Comparison of ENCODE assay signal across 11 mouse cellular contexts in genomic region chr7:112055901-112056625, GRCm38 (mm10). TPM values are rescaled to one million over a fixed set of nuclear protein-coding genes. Genes with fewer than 3 reads are reported as not detected.
A peak's percentile ranks its signal among the peaks of the same experiment; 100 is the strongest.
DNase-seq lines count a peak whose midpoint lies in the region; ATAC-seq and TF ChIP-seq lines count a peak whose summit lies in the region.
"Had no signal": no experiment of that assay in that cellular context is flagged by ENCODE, and none has a peak within 500 bp of the region (broad histone marks: within the 10 kb centered on the region; RNA-seq: fewer than 3 reads in every experiment).

No protein-coding gene starts in this region.

- no peak overlapping the region for H3K4me2 ChIP-seq in kidney, postnatal 0 days (ENCODE audit: low read length)
- H3K4me2 ChIP-seq in lung, embryonic 14.5 days: no peak overlapping the region
- H3K4me2 ChIP-seq in heart, embryonic 12.5 days: no peak overlapping the region

- peaks cover 37% of the 10 kb centered on the region for H3K36me3 ChIP-seq in kidney, postnatal 0 days (ENCODE audit: insufficient read depth, low read length)
- H3K36me3 ChIP-seq in lung, embryonic 14.5 days (ENCODE audit: insufficient read depth): peaks cover 51% of the 10 kb centered on the region
- H3K36me3 ChIP-seq in heart, embryonic 12.5 days: peaks cover 27% of the 10 kb centered on the region

- WGBS in kidney, postnatal 0 days: 60% methylated on average over 8 of the region's 8 CpGs
- WGBS in lung, embryonic 14.5 days: 59% methylated on average over 8 of the region's 8 CpGs
- WGBS in heart, embryonic 12.5 days: 78% methylated on average over 8 of the region's 8 CpGs

- H3K27ac ChIP-seq in kidney, postnatal 0 days: 0 out of 2 replicates have a peak overlapping the region, but pooled peaks have one; percentile 34
- no peak overlapping the region for H3K27ac ChIP-seq in lung, embryonic 14.5 days (ENCODE audit: low read depth)
- H3K27ac ChIP-seq in heart, embryonic 12.5 days (ENCODE audit: poor library complexity, severe bottlenecking): no peak overlapping the region
- H3K27ac ChIP-seq: embryonic facial prominence, embryonic 10.5 days; heart, adult 2 months had no signal

- intact Hi-C loops in heart, postnatal 36 days (cut with DNase I): no loop called here

- no peaks in the 10 kb centered on the region for H3K27me3 ChIP-seq in kidney, postnatal 0 days (ENCODE audit: insufficient read depth, low read length)
- H3K27me3 ChIP-seq in lung, embryonic 14.5 days (ENCODE audit: insufficient read depth, low read length): no peaks in the 10 kb centered on the region
- no peaks in the 10 kb centered on the region for H3K27me3 ChIP-seq in heart, embryonic 12.5 days (replicated peaks)

- no peak overlapping the region for H3K4me3 ChIP-seq in kidney, postnatal 0 days (replicated peaks; ENCODE audit: low read depth, low read length)
- H3K4me3 ChIP-seq in lung, embryonic 14.5 days (ENCODE audit: low read depth, low read length): no peak overlapping the region
- no peak overlapping the region for H3K4me3 ChIP-seq in heart, embryonic 12.5 days
- H3K4me3 ChIP-seq: embryonic facial prominence, embryonic 10.5 days; heart, adult 2 months had no signal

- H3K4me1 ChIP-seq in kidney, postnatal 0 days (replicated peaks; ENCODE audit: insufficient read depth, low read length): no peaks in the 10 kb centered on the region
- H3K4me1 ChIP-seq in lung, embryonic 14.5 days (ENCODE audit: insufficient read depth): no peaks in the 10 kb centered on the region
- H3K4me1 ChIP-seq in heart, embryonic 12.5 days (replicated peaks): peaks cover 4% of the 10 kb centered on the region
- H3K4me1 ChIP-seq: embryonic facial prominence, embryonic 10.5 days had no signal

- peak; percentile 71; the same call in 1 of the 2 replicates for ATAC-seq in kidney, postnatal 0 days (replicated peaks; ENCODE audit: low FRiP score, low read depth)
- no peak for ATAC-seq in lung, embryonic 14.5 days (ENCODE audit: insufficient read depth)
- no peak for ATAC-seq in heart, embryonic 12.5 days (ENCODE audit: insufficient number of reproducible peaks, low FRiP score)
- ATAC-seq: inflammation-experienced regulatory T-cells, adult 6 months had no signal

- no peak for TF ChIP-seq CTCF in kidney, postnatal 0 days (IDR thresholded peaks at IDR 0.05; ENCODE audit: low read depth)
- TF ChIP-seq CTCF in lung, embryonic 14.5 days (IDR thresholded peaks at IDR 0.05; ENCODE audit: low read depth): no peak

- DNase-seq in adrenal gland, postnatal 14 days: peak; percentile 19
- no peak for DNase-seq in adrenal gland, postnatal 4 days (ENCODE audit: low spot score in 2 of 2)
- DNase-seq in kidney, postnatal 0 days (ENCODE audit: low spot score): peak; percentile 54
- DNase-seq in lung, embryonic 14.5 days: peak; percentile 26
- peak; percentile 75 for DNase-seq in yolk sac, embryonic 10.5 days (ENCODE audit: low spot score)
- DNase-seq in heart, postnatal 36 days: no peak
- DNase-seq in layer of hippocampus, postnatal 36 days: no peak

- H3K9ac ChIP-seq in kidney, postnatal 0 days (ENCODE audit: low read depth, low read length): no peak overlapping the region
- H3K9ac ChIP-seq in lung, embryonic 14.5 days: no peak overlapping the region
- no peak overlapping the region for H3K9ac ChIP-seq in heart, embryonic 12.5 days

- H3K9me3 ChIP-seq in kidney, postnatal 0 days (replicated peaks; ENCODE audit: low read length): no peaks in the 10 kb centered on the region
- no peaks in the 10 kb centered on the region for H3K9me3 ChIP-seq in lung, embryonic 14.5 days (ENCODE audit: low read depth, low read length)
- no peaks in the 10 kb centered on the region for H3K9me3 ChIP-seq in heart, embryonic 12.5 days (replicated peaks)
- H3K9me3 ChIP-seq: embryonic facial prominence, embryonic 10.5 days had no signal

RNA-seq across cellular contexts. Expression of gene Usp47, which starts 32.8 kb away (rescaled TPM):
- 62.6 and 63.0 TPM in 2 replicates for total RNA-seq in adrenal gland, postnatal 14 days (2021)
- total RNA-seq in adrenal gland, postnatal 4 days (2021): 10 to 100 TPM; 80.7 to 82.2 TPM
- 37.3 and 42.1 TPM in 2 replicates for polyA plus RNA-seq in kidney, postnatal 0 days (2015; fragmentation: Nextera tagmentation; extraction: Ambion mirVana)
- 91.1 and 92.1 TPM in 2 replicates for polyA plus RNA-seq in lung, embryonic 14.5 days (2014; fragmentation: Nextera tagmentation; extraction: Ambion mirVana)
- 10 to 100 TPM; 80.2 to 81.2 TPM for total RNA-seq in heart, postnatal 36 days (2021)
- 92.6 and 93.3 TPM in 2 replicates for polyA plus RNA-seq in heart, embryonic 12.5 days (2016; fragmentation: Nextera tagmentation; extraction: Ambion mirVana)
- 10 to 100 TPM; 65.5 to 65.9 TPM for total RNA-seq in layer of hippocampus, postnatal 36 days (2021)

Comparison
In these comparisons a context has a peak if more than half of its experiments do, and no peak if none do; other contexts are left out.
1. DNase-seq: peak in adrenal gland, postnatal 14 days (single experiment), kidney, postnatal 0 days (single experiment), lung, embryonic 14.5 days (single experiment) and yolk sac, embryonic 10.5 days (single experiment); none in adrenal gland, postnatal 4 days (0 of 2), heart, postnatal 36 days (0 of 2) and layer of hippocampus, postnatal 36 days (0 of 2).